ENCODE assay signal across 14 mouse cellular contexts in genomic region chr17:56896513-56897129, GRCm38 (mm10). TPM values are rescaled to one million over a fixed set of nuclear protein-coding genes. Genes with fewer than 3 reads are reported as not detected.
DNase-seq lines count a peak whose midpoint lies in the region; ATAC-seq and TF ChIP-seq lines count a peak whose summit lies in the region.
"Had no signal": no experiment of that assay in that cellular context is flagged by ENCODE, and none has a peak within 500 bp of the region (broad histone marks: within the 10 kb centered on the region; RNA-seq: fewer than 3 reads in every experiment).

No protein-coding gene starts in this region.

- DNase-seq in brain, adult 2 months (ENCODE audit: low read depth, low spot score), result peak; percentile 84
- no peak for DNase-seq in forebrain, embryonic 10.5 days (ENCODE audit: extremely low spot score, low spot score)
- peak; percentile 30 for DNase-seq in layer of hippocampus, adult 11-12 months (ENCODE audit: low spot score)
- no peak for DNase-seq in adrenal gland, adult 18-20 months (ENCODE audit: low spot score in 2 of 2)
- no peak for DNase-seq in cerebellum, postnatal 36 days
- DNase-seq in gastrocnemius, adult 2 months, result no peak
- DNase-seq in urinary bladder, postnatal 25 days (ENCODE audit: low spot score), result no peak
- DNase-seq: cerebellum, adult 11 months; kidney, postnatal 10 days; thymus, postnatal 4 days had no signal

- H3K27me3 ChIP-seq in forebrain, embryonic 10.5 days (ENCODE audit: poor library complexity, severe bottlenecking), result no peaks in the 10 kb centered on the region
- no peaks in the 10 kb centered on the region for H3K27me3 ChIP-seq in midbrain, embryonic 13.5 days

- H3K4me2 ChIP-seq in midbrain, embryonic 13.5 days (replicated peaks), result 0 out of 2 replicates have a peak overlapping the region, but pooled peaks have one; percentile 1

- ATAC-seq in midbrain, embryonic 13.5 days, result peak; percentile 63

- H3K4me1 ChIP-seq in forebrain, embryonic 10.5 days, result 0 out of 2 replicates have a peak, but pooled peaks cover 8% of the 10 kb centered on the region
- H3K4me1 ChIP-seq in midbrain, embryonic 13.5 days (replicated peaks), result peaks cover 25% of the 10 kb centered on the region

- peak overlapping the region; percentile 10; the same call in 1 of the 2 replicates for H3K9ac ChIP-seq in midbrain, embryonic 13.5 days (replicated peaks)
- H3K9ac ChIP-seq: liver, embryonic 14.5 days had no signal

- H3K36me3 ChIP-seq in forebrain, embryonic 10.5 days (replicated peaks), result peaks cover 100% of the 10 kb centered on the region
- H3K36me3 ChIP-seq in midbrain, embryonic 13.5 days, result peaks cover 100% of the 10 kb centered on the region

- TF ChIP-seq CTCF in gastrocnemius, adult 2 months (IDR thresholded peaks at IDR 0.05), result no peak

- H3K4me3 ChIP-seq in forebrain, embryonic 10.5 days, result no peak overlapping the region
- H3K4me3 ChIP-seq in midbrain, embryonic 13.5 days (replicated peaks), result no peak overlapping the region
- H3K4me3 ChIP-seq in gastrocnemius, adult 2 months, result no peak overlapping the region

- WGBS in forebrain, embryonic 10.5 days, result 92% methylated on average over 6 of the region's 6 CpGs
- WGBS in midbrain, embryonic 13.5 days, result 52% methylated on average over 6 of the region's 6 CpGs

- intact Hi-C loops in gastrocnemius, adult 2 months (cut with DNase I), result loop anchor here (1.0 kb wide), 1 partner anchor 55 kb away; no protein-coding TSS in a partner anchor

- peak overlapping the region; percentile 8; the same call in 1 of the 2 replicates for H3K27ac ChIP-seq in forebrain, embryonic 10.5 days
- peak overlapping the region; percentile 79 for H3K27ac ChIP-seq in midbrain, embryonic 13.5 days
- H3K27ac ChIP-seq in gastrocnemius, adult 2 months, result no peak overlapping the region
- H3K27ac ChIP-seq: liver, embryonic 14.5 days had no signal

- H3K9me3 ChIP-seq in forebrain, embryonic 10.5 days, result peaks cover 4% of the 10 kb centered on the region; the same call in 1 of the 2 replicates
- H3K9me3 ChIP-seq in midbrain, embryonic 13.5 days, result 0 out of 2 replicates have a peak, but pooled peaks cover 1% of the 10 kb centered on the region

RNA-seq across cellular contexts. Expression of gene 1700061G19Rik, which starts 21.3 kb away (rescaled TPM):
- 0.26 and 0.46 TPM in 2 replicates for polyA plus RNA-seq in forebrain, embryonic 10.5 days (2016; fragmentation: Nextera tagmentation; extraction: Ambion mirVana)
- 0.43 and 0.74 TPM in 2 replicates for polyA plus RNA-seq in midbrain, embryonic 13.5 days (2015; fragmentation: Nextera tagmentation; extraction: Ambion mirVana)
- total RNA-seq in adrenal gland, adult 18-20 months (2021), result 1 to 10 TPM in 1 of 2 experiments, under 1 TPM in 1; 0.83 to 2.9 TPM
- total RNA-seq in gastrocnemius, adult 2 months (2021), result not detected

RNA-seq across cellular contexts. Expression of gene Acsbg2, which starts 22.4 kb away (rescaled TPM):
- polyA plus RNA-seq in forebrain, embryonic 10.5 days (2016; fragmentation: Nextera tagmentation; extraction: Ambion mirVana), result not detected in 2 replicates
- polyA plus RNA-seq in midbrain, embryonic 13.5 days (2015; fragmentation: Nextera tagmentation; extraction: Ambion mirVana), result not detected in 2 replicates
- total RNA-seq in adrenal gland, adult 18-20 months (2021), result under 1 TPM in 1 of 2 experiments, not detected in 1; 0.27 TPM
- total RNA-seq in gastrocnemius, adult 2 months (2021), result not detected
- total RNA-seq: megakaryocyte progenitor cell, adult 5-6 weeks had no signal
- polyA plus RNA-seq: heart, embryonic 14.5 days; liver, embryonic 14.5 days had no signal

RNA-seq across cellular contexts. Expression of gene Mllt1, which starts 38.6 kb away (rescaled TPM):
- polyA plus RNA-seq in forebrain, embryonic 10.5 days (2016; fragmentation: Nextera tagmentation; extraction: Ambion mirVana), result 72.7 and 74.6 TPM in 2 replicates
- 74.6 and 90.0 TPM in 2 replicates for polyA plus RNA-seq in midbrain, embryonic 13.5 days (2015; fragmentation: Nextera tagmentation; extraction: Ambion mirVana)
- total RNA-seq in adrenal gland, adult 18-20 months (2021), result 10 to 100 TPM; 31.1 to 32.4 TPM
- 10 to 100 TPM; 20.3 to 21.2 TPM for total RNA-seq in gastrocnemius, adult 2 months (2021)

Comparison
In these comparisons a context has a peak if more than half of its experiments do, and no peak if none do; other contexts are left out.
1. DNase-seq: peak in brain, adult 2 months (single experiment) and layer of hippocampus, adult 11-12 months (single experiment); none in forebrain, embryonic 10.5 days (single experiment), adrenal gland, adult 18-20 months (0 of 2), cerebellum, postnatal 36 days (0 of 2), gastrocnemius, adult 2 months (single experiment) and urinary bladder, postnatal 25 days (single experiment).